Mouse (Mus musculus): Measurements from ENCODE around the gene Megf6. TPM values are rescaled to one million over a fixed set of nuclear protein-coding genes. Genes with fewer than 3 reads are reported as not detected.
A peak's percentile ranks its signal among the peaks of the same experiment; 100 is the strongest.

Megf6 gene
- polyA plus RNA-seq, 1 experiment = not detected

- peaks cover 44% of the 10 kb centered on the region for H3K27me3 ChIP-seq (replicated peaks)
- TF ChIP-seq FLI1 (IDR thresholded peaks at IDR 0.05; ENCODE audit: low read length) (no peak), GATA1 (IDR thresholded peaks at IDR 0.05; ENCODE audit: borderline replicate concordance, low read length) (no peak)
- H3K4me1 ChIP-seq = 0 out of 2 replicates have a peak, but pooled peaks cover 6% of the 10 kb centered on the region
- H3K4me3 ChIP-seq (replicated peaks) = no peak overlapping the region
- no peaks in the 10 kb centered on the region for H3K9me3 ChIP-seq
- H3K36me3 ChIP-seq (replicated peaks; ENCODE audit: low read length) = no peaks in the 10 kb centered on the region
These were observed 34.0 kb downstream of the Megf6 start for GRCm38 (mm10) chr4:154204532-154204931.

- peaks cover 47% of the 10 kb centered on the region for H3K27me3 ChIP-seq (replicated peaks)
- H3K36me3 ChIP-seq (replicated peaks; ENCODE audit: low read length) = no peaks in the 10 kb centered on the region
- peak overlapping the region; percentile 26 for H3K4me3 ChIP-seq (replicated peaks)
- H3K9me3 ChIP-seq = no peaks in the 10 kb centered on the region
- 0 out of 2 replicates have a peak, but pooled peaks cover 6% of the 10 kb centered on the region for H3K4me1 ChIP-seq
- TF ChIP-seq GATA1 (IDR thresholded peaks at IDR 0.05; ENCODE audit: borderline replicate concordance, low read length) (no peak), FLI1 (IDR thresholded peaks at IDR 0.05; ENCODE audit: low read length) (no peak)
These were observed 34.9 kb downstream of the Megf6 start for GRCm38 (mm10) chr4:154205392-154205791.

- H3K4me3 ChIP-seq (replicated peaks) = no peak overlapping the region
- H3K27me3 ChIP-seq (replicated peaks) = peaks cover 47% of the 10 kb centered on the region
- H3K9me3 ChIP-seq = no peaks in the 10 kb centered on the region
- H3K4me1 ChIP-seq = 0 out of 2 replicates have a peak, but pooled peaks cover 6% of the 10 kb centered on the region
- H3K36me3 ChIP-seq (replicated peaks; ENCODE audit: low read length) = no peaks in the 10 kb centered on the region
- TF ChIP-seq GATA1 (IDR thresholded peaks at IDR 0.05; ENCODE audit: borderline replicate concordance, low read length) = no peak
- TF ChIP-seq FLI1 (IDR thresholded peaks at IDR 0.05; ENCODE audit: low read length) = no peak
These were observed 36.7 kb downstream of the Megf6 start for GRCm38 (mm10) chr4:154207261-154207660.

GRCm38 (mm10) chr4:154209054-154209453, 38.5 kb downstream of the Megf6 start:
- Histone ChIP-seq H3K4me3 (replicated peaks) (no peak overlapping the region), H3K9me3 (no peaks in the 10 kb centered on the region)
- no peak for TF ChIP-seq FLI1 (IDR thresholded peaks at IDR 0.05; ENCODE audit: low read length)
- TF ChIP-seq GATA1 (IDR thresholded peaks at IDR 0.05; ENCODE audit: borderline replicate concordance, low read length) = no peak

GRCm38 (mm10) chr4:154209825-154210224, 39.3 kb downstream of the Megf6 start:
- Histone ChIP-seq H3K4me3 (replicated peaks) (no peak overlapping the region), H3K27me3 (replicated peaks) (peaks cover 39% of the 10 kb centered on the region), H3K4me1 (0 out of 2 replicates have a peak, but pooled peaks cover 6% of the 10 kb centered on the region), H3K36me3 (replicated peaks; ENCODE audit: low read length) (no peaks in the 10 kb centered on the region), H3K9me3 (no peaks in the 10 kb centered on the region)
- TF ChIP-seq FLI1 (IDR thresholded peaks at IDR 0.05; ENCODE audit: low read length) = no peak
- TF ChIP-seq GATA1 (IDR thresholded peaks at IDR 0.05; ENCODE audit: borderline replicate concordance, low read length) = no peak

More at GRCm38 (mm10) chr4:154209054-154209453, 38.5 kb downstream of the Megf6 start:
- Histone ChIP-seq H3K36me3 (replicated peaks; ENCODE audit: low read length) (no peaks in the 10 kb centered on the region), H3K27me3 (replicated peaks) (peaks cover 38% of the 10 kb centered on the region), H3K4me1 (0 out of 2 replicates have a peak, but pooled peaks cover 6% of the 10 kb centered on the region)

GRCm38 (mm10) chr4:154211459-154211858, 40.9 kb downstream of the Megf6 start:
- Histone ChIP-seq H3K4me3 (replicated peaks) (no peak overlapping the region), H3K36me3 (replicated peaks; ENCODE audit: low read length) (no peaks in the 10 kb centered on the region), H3K27me3 (replicated peaks) (peaks cover 38% of the 10 kb centered on the region), H3K9me3 (no peaks in the 10 kb centered on the region), H3K4me1 (0 out of 2 replicates have a peak, but pooled peaks cover 3% of the 10 kb centered on the region)
- no peak for TF ChIP-seq FLI1 (IDR thresholded peaks at IDR 0.05; ENCODE audit: low read length)
- TF ChIP-seq GATA1 (IDR thresholded peaks at IDR 0.05; ENCODE audit: borderline replicate concordance, low read length) = no peak

GRCm38 (mm10) chr4:154213586-154213985, 43.1 kb downstream of the Megf6 start:
- peaks cover 41% of the 10 kb centered on the region for H3K27me3 ChIP-seq (replicated peaks)
- no peaks in the 10 kb centered on the region for H3K4me1 ChIP-seq
- no peaks in the 10 kb centered on the region for H3K9me3 ChIP-seq
- no peak overlapping the region for H3K4me3 ChIP-seq (replicated peaks)
- TF ChIP-seq FLI1 (IDR thresholded peaks at IDR 0.05; ENCODE audit: low read length) (no peak), GATA1 (IDR thresholded peaks at IDR 0.05; ENCODE audit: borderline replicate concordance, low read length) (no peak)
- no peaks in the 10 kb centered on the region for H3K36me3 ChIP-seq (replicated peaks; ENCODE audit: low read length)

GRCm38 (mm10) chr4:154214075-154214474, 43.5 kb downstream of the Megf6 start:
- Histone ChIP-seq H3K4me1 (no peaks in the 10 kb centered on the region), H3K4me3 (replicated peaks) (no peak overlapping the region), H3K9me3 (no peaks in the 10 kb centered on the region), H3K27me3 (replicated peaks) (peaks cover 39% of the 10 kb centered on the region), H3K36me3 (replicated peaks; ENCODE audit: low read length) (no peaks in the 10 kb centered on the region)
- no peak for TF ChIP-seq FLI1 (IDR thresholded peaks at IDR 0.05; ENCODE audit: low read length)
- no peak for TF ChIP-seq GATA1 (IDR thresholded peaks at IDR 0.05; ENCODE audit: borderline replicate concordance, low read length)

GRCm38 (mm10) chr4:154217711-154218350, 47.3 kb downstream of the Megf6 start:
- TF ChIP-seq GATA1 (IDR thresholded peaks at IDR 0.05; ENCODE audit: borderline replicate concordance, low read length) (no peak), FLI1 (IDR thresholded peaks at IDR 0.05; ENCODE audit: low read length) (no peak)
- Histone ChIP-seq H3K9me3 (no peaks in the 10 kb centered on the region), H3K4me1 (no peaks in the 10 kb centered on the region), H3K4me3 (replicated peaks) (no peak overlapping the region), H3K36me3 (replicated peaks; ENCODE audit: low read length) (no peaks in the 10 kb centered on the region), H3K27me3 (replicated peaks) (peaks cover 48% of the 10 kb centered on the region)

GRCm38 (mm10) chr4:154222773-154223172, 52.2 kb downstream of the Megf6 start:
- TF ChIP-seq FLI1 (IDR thresholded peaks at IDR 0.05; ENCODE audit: low read length) = no peak
- peaks cover 56% of the 10 kb centered on the region for H3K27me3 ChIP-seq (replicated peaks)

More at GRCm38 (mm10) chr4:154222773-154223172, 52.2 kb downstream of the Megf6 start:
- Histone ChIP-seq H3K4me3 (replicated peaks) (no peak overlapping the region), H3K9me3 (no peaks in the 10 kb centered on the region), H3K36me3 (replicated peaks; ENCODE audit: low read length) (no peaks in the 10 kb centered on the region), H3K4me1 (no peaks in the 10 kb centered on the region)

Data from megakaryocyte, embryonic 14.5 days (primary cell).